Mouse (Mus musculus): ENCODE results near the gene Siva1. TPM values are rescaled to one million over a fixed set of nuclear protein-coding genes. Genes with fewer than 3 reads are reported as not detected.

Siva1 gene
- polyA plus RNA-seq, 2 experiments: 179 to 284 TPM

DNA sequence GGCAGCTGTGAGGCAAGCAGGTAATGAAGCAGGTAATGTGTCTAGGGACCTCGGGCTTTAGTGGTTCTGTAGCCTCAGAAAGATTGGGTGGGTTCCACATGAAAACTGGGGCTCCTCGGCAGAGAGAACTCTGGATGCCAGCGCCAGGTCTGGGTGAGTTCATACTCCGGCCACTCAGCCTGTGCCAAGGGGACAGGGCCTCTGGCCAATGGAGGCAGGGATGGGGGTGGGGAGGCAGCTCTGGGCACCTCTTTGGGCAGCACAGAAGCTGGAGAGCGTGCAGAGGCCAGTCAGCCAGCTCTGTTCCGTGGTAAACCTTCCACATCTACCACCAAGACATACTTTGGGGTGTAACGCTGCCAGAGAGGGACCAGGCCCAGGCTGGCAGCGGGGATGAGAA lies 46.9 kb upstream of the Siva1 start:
- H3K9me3 ChIP-seq (ENCODE audit: control insufficient read depth, low read length): no peaks in the 10 kb centered on the region
- H3K4me3 ChIP-seq (replicated peaks; ENCODE audit: low read length): no peak overlapping the region
- no peak overlapping the region for H3K4me2 ChIP-seq (replicated peaks; ENCODE audit: low read depth, low read length, severe bottlenecking)
- ATAC-seq (ENCODE audit: low FRiP score, low read depth): no peak
- no peak overlapping the region for H3K27ac ChIP-seq (replicated peaks; ENCODE audit: low read depth, low read length)
- no peaks in the 10 kb centered on the region for H3K27me3 ChIP-seq (ENCODE audit: control insufficient read depth, insufficient read depth, low read length)
- 0 out of 2 replicates have a peak, but pooled peaks cover 11% of the 10 kb centered on the region for H3K36me3 ChIP-seq (ENCODE audit: control insufficient read depth, insufficient read depth, low read length)
- DNase-seq (ENCODE audit: low spot score): no peak
- no peak overlapping the region for H3K9ac ChIP-seq (ENCODE audit: low read depth, low read length, severe bottlenecking)
- peaks cover 25% of the 10 kb centered on the region for H3K4me1 ChIP-seq (ENCODE audit: control insufficient read depth, insufficient read depth, low read length)
- TF ChIP-seq POLR2A (IDR thresholded peaks at IDR 0.05; ENCODE audit: borderline replicate concordance, extremely low read depth, insufficient read depth, insufficient read length): no peak
- WGBS: 87% methylated on average over 8 of the region's 8 CpGs

- no peak for TF ChIP-seq POLR2A (IDR thresholded peaks at IDR 0.05; ENCODE audit: borderline replicate concordance, extremely low read depth, insufficient read depth, insufficient read length)
- 30% methylated on average over 4 of the region's 4 CpGs for WGBS
These were observed 45.3 kb upstream of the Siva1 start for GRCm38 (mm10) chr12:112599198-112599597.

DNA sequence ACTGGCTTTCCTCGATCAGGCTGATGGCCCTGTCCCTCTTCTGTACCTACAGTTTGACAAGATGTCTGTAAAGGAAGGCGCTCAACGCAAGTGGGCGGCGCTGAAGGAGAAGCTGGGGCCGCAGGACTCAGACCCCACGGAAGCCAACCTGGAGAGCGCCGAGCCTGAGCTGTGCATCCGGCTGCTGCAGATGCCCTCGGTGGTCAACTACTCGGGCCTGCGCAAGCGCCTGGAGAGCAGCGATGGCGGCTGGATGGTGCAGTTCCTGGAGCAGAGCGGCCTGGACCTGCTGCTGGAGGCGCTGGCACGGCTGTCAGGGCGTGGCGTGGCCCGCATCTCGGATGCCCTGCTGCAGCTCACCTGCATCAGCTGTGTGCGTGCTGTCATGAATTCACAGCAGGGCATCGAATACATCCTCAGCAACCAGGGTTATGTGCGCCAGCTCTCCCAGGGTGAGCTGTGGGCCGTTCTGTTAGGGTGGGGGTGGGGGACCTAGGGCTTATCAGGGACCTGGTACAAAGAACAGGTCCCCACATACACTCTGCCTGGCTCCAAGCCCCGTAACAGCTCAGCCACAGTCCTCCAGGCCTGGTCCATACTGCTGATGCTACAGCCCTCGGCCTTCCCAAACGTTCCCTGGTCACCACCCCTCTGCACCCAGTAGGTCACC lies 44.4 kb upstream of the Siva1 start:
- TF ChIP-seq POLR2A (IDR thresholded peaks at IDR 0.05; ENCODE audit: borderline replicate concordance, extremely low read depth, insufficient read depth, insufficient read length): no peak
- no peak for DNase-seq (ENCODE audit: low spot score)
- ATAC-seq (ENCODE audit: low FRiP score, low read depth): no peak
- Histone ChIP-seq H3K27me3 (ENCODE audit: control insufficient read depth, insufficient read depth, low read length) (no peaks in the 10 kb centered on the region), H3K9me3 (ENCODE audit: control insufficient read depth, low read length) (no peaks in the 10 kb centered on the region), H3K27ac (replicated peaks; ENCODE audit: low read depth, low read length) (no peak overlapping the region), H3K4me1 (ENCODE audit: control insufficient read depth, insufficient read depth, low read length) (peaks cover 12% of the 10 kb centered on the region), H3K4me3 (replicated peaks; ENCODE audit: low read length) (no peak overlapping the region), H3K36me3 (ENCODE audit: control insufficient read depth, insufficient read depth, low read length) (peaks cover 11% of the 10 kb centered on the region; the same call in 1 of the 2 replicates), H3K9ac (ENCODE audit: low read depth, low read length, severe bottlenecking) (no peak overlapping the region), H3K4me2 (replicated peaks; ENCODE audit: low read depth, low read length, severe bottlenecking) (no peak overlapping the region)
- WGBS: 81% methylated on average over 24 of the region's 30 CpGs

More at GRCm38 (mm10) chr12:112599198-112599597, 45.3 kb upstream of the Siva1 start:
- Histone ChIP-seq H3K9me3 (ENCODE audit: control insufficient read depth, low read length) (no peaks in the 10 kb centered on the region), H3K36me3 (ENCODE audit: control insufficient read depth, insufficient read depth, low read length) (peaks cover 11% of the 10 kb centered on the region; the same call in 1 of the 2 replicates), H3K27ac (replicated peaks; ENCODE audit: low read depth, low read length) (no peak overlapping the region), H3K4me3 (replicated peaks; ENCODE audit: low read length) (no peak overlapping the region), H3K4me1 (ENCODE audit: control insufficient read depth, insufficient read depth, low read length) (peaks cover 21% of the 10 kb centered on the region), H3K9ac (ENCODE audit: low read depth, low read length, severe bottlenecking) (no peak overlapping the region), H3K4me2 (replicated peaks; ENCODE audit: low read depth, low read length, severe bottlenecking) (no peak overlapping the region), H3K27me3 (ENCODE audit: control insufficient read depth, insufficient read depth, low read length) (no peaks in the 10 kb centered on the region)
- ATAC-seq (ENCODE audit: low FRiP score, low read depth) (no peak), DNase-seq (ENCODE audit: low spot score) (no peak)

DNA sequence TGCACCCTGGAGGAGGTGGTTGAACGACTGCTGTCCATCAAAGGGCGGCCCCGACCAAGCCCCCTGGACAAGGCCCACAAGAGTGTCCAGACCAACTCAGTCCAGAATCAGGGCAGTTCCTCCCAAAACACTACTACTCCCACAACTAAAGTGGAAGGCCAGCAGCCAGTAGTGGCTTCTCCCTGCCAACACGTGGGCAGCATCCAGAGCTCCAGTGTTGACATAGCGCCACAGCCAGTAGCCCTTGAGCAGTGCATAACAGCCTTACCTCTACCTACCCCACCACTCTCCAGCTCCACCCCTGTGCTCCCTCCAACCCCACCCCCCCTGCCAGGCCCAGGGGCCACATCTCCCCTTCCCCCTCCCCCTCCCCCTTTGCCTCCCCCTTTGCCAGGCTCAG lies 40.5 kb upstream of the Siva1 start:
- Histone ChIP-seq H3K27ac (replicated peaks; ENCODE audit: low read depth, low read length) (no peak overlapping the region), H3K4me1 (ENCODE audit: control insufficient read depth, insufficient read depth, low read length) (no peaks in the 10 kb centered on the region), H3K4me2 (replicated peaks; ENCODE audit: low read depth, low read length, severe bottlenecking) (no peak overlapping the region), H3K9ac (ENCODE audit: low read depth, low read length, severe bottlenecking) (no peak overlapping the region), H3K36me3 (ENCODE audit: control insufficient read depth, insufficient read depth, low read length) (peaks cover 29% of the 10 kb centered on the region), H3K27me3 (ENCODE audit: control insufficient read depth, insufficient read depth, low read length) (no peaks in the 10 kb centered on the region), H3K4me3 (replicated peaks; ENCODE audit: low read length) (no peak overlapping the region), H3K9me3 (ENCODE audit: control insufficient read depth, low read length) (no peaks in the 10 kb centered on the region)
- 89% methylated on average over 5 of the region's 5 CpGs for WGBS
- no peak for DNase-seq (ENCODE audit: low spot score)
- ATAC-seq (ENCODE audit: low FRiP score, low read depth): no peak
- TF ChIP-seq POLR2A (IDR thresholded peaks at IDR 0.05; ENCODE audit: borderline replicate concordance, extremely low read depth, insufficient read depth, insufficient read length): no peak

- no peak for DNase-seq (ENCODE audit: low spot score)
- peaks cover 29% of the 10 kb centered on the region for H3K36me3 ChIP-seq (ENCODE audit: control insufficient read depth, insufficient read depth, low read length)
- WGBS: 70% methylated on average over 20 of the region's 20 CpGs
These were observed 39.5 kb upstream of the Siva1 start for GRCm38 (mm10) chr12:112604709-112605649.

More at GRCm38 (mm10) chr12:112604709-112605649, 39.5 kb upstream of the Siva1 start:
- Histone ChIP-seq H3K27me3 (ENCODE audit: control insufficient read depth, insufficient read depth, low read length) (no peaks in the 10 kb centered on the region), H3K9me3 (ENCODE audit: control insufficient read depth, low read length) (no peaks in the 10 kb centered on the region), H3K4me1 (ENCODE audit: control insufficient read depth, insufficient read depth, low read length) (no peaks in the 10 kb centered on the region), H3K4me3 (replicated peaks; ENCODE audit: low read length) (no peak overlapping the region), H3K27ac (replicated peaks; ENCODE audit: low read depth, low read length) (no peak overlapping the region; the same call in 1 of the 2 replicates), H3K9ac (ENCODE audit: low read depth, low read length, severe bottlenecking) (no peak overlapping the region), H3K4me2 (replicated peaks; ENCODE audit: low read depth, low read length, severe bottlenecking) (no peak overlapping the region)
- peak; percentile 71 for ATAC-seq (ENCODE audit: low FRiP score, low read depth)
- no peak for TF ChIP-seq POLR2A (IDR thresholded peaks at IDR 0.05; ENCODE audit: borderline replicate concordance, extremely low read depth, insufficient read depth, insufficient read length)

All from limb, embryonic 14.5 days (tissue).